Mouse (Mus musculus) c-Kit-positive CD71-positive TER-119-negative erythroid progenitor cells, embryonic 14.5 days (primary cell): ENCODE results near the gene Atp2b2.

Source experiments
- DNase-seq: peaks from one replicate; pipeline ENCODE4 v3.0.0-alpha.2; 2013; ENCODE audit warnings: low read depth

The Atp2b2 gene

GRCm38 (mm10) chr6:113890023-113890857, 152.2 kb downstream of the Atp2b2 start:
- no peak for DNase-seq

- no peak for DNase-seq
Observed at GRCm38 (mm10) chr6:113889180-113889579, 153.2 kb downstream of the Atp2b2 start.

DNA sequence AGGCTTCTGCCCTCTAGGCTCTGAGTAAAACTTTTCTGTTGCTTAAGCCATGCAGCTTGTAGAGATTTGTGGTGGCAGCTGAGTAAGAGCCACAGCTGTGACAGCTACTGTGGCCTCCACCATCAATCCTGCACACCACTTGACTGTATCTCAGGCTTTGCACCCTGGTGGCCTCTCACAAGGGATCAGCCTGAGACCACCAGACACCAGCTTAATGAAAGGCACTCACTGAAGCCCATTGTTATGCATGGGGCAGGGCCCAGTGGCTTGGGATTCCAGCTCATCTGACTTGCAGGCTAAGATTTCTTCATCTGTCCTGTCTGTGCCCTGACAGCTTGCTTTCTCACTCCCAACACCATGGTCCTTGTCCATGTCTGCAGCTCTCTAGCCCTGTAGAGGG, 155.5 kb downstream of the Atp2b2 start:
- no peak for DNase-seq

DNA sequence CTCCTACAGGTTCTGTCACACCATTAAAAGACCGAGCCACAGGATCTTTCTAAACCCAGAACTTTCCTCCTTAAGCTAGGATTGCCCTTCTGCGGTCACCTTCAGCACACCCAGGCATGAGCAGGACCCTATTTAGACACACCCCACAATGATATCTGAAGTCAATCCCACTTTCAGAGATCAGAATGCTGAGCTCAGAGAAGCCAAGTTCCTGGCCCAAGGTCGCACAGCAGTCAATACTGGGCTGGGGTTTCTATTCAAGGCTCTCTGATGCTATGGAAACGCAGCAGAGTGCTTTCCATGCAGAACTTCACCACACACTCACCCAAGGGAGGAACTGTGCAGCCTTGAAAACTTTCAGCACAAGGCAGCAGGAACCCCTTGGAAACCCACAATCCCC, 157.6 kb downstream of the Atp2b2 start:
- no peak for DNase-seq

- no peak for DNase-seq
Observed at GRCm38 (mm10) chr6:113883225-113883624, 159.2 kb downstream of the Atp2b2 start.

- no peak for DNase-seq
Observed at GRCm38 (mm10) chr6:113882396-113882795, 160.0 kb downstream of the Atp2b2 start.

- DNase-seq: no peak
Observed at GRCm38 (mm10) chr6:113881561-113882243, 160.7 kb downstream of the Atp2b2 start.

DNA sequence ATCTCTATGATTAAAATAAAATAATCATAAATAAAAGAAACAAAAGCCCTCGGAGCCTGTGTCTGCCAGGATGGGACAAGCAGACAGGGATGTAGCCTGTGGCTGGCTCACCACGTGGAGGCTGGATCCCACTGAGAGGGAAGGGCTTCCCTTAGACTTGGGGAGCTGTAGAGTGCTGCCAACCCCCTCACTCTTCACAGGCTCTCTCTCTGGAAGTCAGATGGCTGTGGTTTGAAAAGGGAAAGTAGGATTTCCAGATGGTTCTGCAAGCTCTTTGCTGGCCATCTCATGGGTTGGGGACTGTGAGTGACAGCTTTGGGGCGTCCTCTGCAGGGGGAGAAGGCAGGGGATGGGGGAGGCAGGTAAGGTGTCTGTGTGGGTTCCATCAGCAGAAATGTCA, 163.0 kb downstream of the Atp2b2 start:
- DNase-seq: no peak

GRCm38 (mm10) chr6:113878510-113879128, 163.8 kb downstream of the Atp2b2 start:
- DNase-seq: no peak

DNA sequence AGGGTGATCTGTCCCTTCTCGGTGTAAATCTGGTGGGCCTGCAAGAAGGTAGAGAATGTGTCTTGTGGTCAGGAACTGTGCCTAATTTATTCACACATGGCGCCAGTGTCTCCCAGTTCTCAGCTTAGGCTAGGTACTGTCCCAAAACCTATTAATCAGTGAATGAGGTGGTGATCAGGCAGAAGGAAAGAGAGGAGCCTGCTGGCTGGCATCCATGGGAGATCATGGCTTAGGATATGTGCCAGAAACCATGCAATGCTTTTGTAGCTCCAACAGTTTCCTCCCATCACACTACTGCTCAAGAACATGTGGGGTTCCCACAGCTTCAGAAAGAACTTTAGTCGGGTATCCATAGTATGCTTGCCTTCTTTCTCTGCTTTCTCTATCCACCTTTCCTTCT, 165.8 kb downstream of the Atp2b2 start:
- no peak for DNase-seq

DNA sequence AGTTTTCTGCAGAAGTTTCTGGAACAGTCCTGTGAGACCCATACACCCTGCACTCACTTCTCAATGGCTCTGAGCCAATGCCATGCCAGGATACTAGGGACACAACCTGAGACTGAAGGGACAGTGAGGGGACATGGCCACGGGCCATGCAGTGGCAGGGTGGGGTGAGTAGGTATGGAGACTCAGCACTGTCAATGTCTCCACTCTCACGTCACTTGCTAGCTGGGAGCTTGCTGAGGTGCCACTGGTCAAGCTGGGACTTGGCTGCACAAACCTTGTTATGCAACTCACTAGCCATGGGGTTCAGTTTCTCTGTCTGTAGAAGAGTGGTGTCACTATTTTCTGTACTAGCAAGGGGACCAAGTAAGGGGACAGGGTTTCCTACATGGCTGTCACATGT, 167.2 kb downstream of the Atp2b2 start:
- DNase-seq: no peak

- no peak for DNase-seq
Observed at GRCm38 (mm10) chr6:113872654-113873053, 169.8 kb downstream of the Atp2b2 start.

DNA sequence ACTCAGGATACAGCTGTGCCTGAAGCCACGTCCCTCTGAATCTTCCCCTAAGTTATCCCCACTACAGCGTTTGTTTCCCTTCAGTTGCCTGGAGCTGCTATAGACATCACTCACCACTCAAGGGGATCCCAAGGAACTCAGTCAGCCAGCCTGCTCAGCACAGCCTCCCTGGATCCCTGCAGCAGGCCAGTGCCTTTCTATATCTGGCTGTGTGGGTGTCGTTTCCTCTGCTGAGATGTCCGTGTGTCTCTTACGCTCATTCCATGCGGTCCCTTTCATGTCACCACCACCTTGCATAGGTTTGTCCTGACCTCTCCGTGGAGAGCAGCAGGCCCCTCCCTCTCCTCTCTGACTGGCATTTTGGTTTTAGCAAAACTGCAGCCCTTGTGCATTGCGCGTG, 171.6 kb downstream of the Atp2b2 start:
- DNase-seq: no peak

DNA sequence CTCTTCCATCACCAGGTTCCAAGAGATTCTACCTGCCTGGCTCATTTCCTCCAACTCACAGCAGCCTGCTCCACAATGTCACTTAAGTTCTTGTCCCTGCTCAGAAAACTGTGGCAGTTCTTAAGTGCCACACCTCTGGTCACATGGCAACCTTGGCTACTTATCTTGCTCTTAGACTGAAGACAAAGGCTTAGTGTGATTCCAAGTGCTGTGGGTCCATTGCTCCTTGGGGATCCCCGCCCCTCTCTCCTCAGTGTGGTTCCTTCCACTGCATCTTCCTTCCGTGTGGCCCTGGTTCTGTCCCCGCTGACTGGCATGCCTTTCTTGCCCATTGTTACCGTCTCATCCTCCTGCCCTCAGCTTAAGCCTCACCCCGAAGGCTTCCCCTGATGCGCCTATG, 173.9 kb downstream of the Atp2b2 start:
- no peak for DNase-seq

- DNase-seq: no peak
Observed at GRCm38 (mm10) chr6:113865699-113866098, 176.7 kb downstream of the Atp2b2 start.

- no peak for DNase-seq
Observed at GRCm38 (mm10) chr6:113864812-113865211, 177.6 kb downstream of the Atp2b2 start.

GRCm38 (mm10) chr6:113862955-113863354, 179.5 kb downstream of the Atp2b2 start:
- no peak for DNase-seq

GRCm38 (mm10) chr6:113861938-113862337, 180.5 kb downstream of the Atp2b2 start:
- no peak for DNase-seq

- no peak for DNase-seq
Observed at GRCm38 (mm10) chr6:113861375-113861770, 181.0 kb downstream of the Atp2b2 start.

DNA sequence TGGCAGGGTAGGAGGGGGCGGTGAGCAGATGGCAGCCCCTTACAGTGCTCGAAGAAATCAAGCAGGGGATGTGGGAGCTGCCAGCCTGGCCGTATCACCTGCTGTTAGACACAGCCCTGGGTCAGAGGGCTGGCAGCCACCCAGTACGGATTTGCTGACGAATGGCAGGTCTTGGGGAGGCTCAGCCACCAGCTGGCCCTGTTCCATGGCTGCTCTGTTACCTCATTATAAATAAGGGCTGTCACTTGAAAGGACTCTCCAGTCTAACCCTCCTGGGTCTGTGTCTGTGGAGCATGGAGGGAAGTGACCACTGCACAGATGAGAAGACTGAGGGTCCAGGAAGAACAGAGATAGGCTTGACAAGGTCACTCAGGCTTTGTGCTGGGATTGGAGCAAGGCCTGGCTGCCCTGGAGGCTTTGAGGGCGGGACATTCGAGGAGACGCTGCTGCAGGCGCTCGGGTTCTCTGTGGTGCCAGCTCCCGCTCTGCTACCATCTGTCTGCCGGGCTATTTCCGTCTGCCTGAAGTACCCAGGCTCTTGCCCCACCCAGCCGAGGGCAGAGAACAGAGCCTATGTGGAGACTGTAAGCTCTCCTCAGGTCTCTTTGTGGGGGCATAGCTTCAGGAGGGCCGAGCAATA, 181.6 kb downstream of the Atp2b2 start:
- no peak for DNase-seq

DNA sequence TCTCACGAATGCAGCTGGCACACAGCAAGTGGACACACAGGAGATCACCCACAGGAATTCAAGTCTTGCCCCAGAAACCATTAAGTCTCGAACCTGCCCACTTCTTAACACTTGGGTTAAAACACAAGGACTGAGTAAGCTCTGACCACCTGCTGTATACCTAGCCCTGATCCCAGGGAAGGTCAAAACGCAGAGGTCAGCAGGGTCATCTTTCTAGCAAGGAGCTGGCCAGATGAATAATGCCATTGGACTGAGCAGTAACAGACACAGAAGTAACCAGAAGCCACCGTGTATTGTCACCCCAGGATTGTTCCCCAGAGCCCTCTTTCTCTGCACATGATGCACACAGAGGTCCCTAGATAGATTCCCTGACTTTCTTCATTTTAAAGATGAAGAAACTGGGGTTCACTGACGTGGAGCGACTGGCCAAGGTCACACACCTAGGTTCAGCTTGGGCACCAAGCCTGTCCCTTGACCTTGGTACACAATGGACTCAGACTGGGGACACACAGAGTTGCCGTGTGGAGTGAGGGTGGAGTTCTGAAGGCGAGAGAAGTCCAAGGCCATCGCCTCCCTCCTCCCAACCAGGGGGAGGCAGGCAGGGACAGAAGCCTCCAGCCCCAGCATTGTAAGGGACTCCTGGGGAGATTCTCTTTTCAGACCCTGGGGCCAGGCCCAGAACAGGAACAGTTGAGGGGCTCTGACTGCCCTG, 182.2 kb downstream of the Atp2b2 start:
- no peak for DNase-seq

GRCm38 (mm10) chr6:113858317-113858716, 184.1 kb downstream of the Atp2b2 start:
- no peak for DNase-seq
